Mouse (Mus musculus): ENCODE measurements around the gene Npr3. TPM values are rescaled to one million over a fixed set of nuclear protein-coding genes. Genes with fewer than 3 reads are reported as not detected.

Npr3 gene
- polyA plus RNA-seq (2012; rRNA removed), result 0.57 and 1.2 TPM in 2 replicates

DNA sequence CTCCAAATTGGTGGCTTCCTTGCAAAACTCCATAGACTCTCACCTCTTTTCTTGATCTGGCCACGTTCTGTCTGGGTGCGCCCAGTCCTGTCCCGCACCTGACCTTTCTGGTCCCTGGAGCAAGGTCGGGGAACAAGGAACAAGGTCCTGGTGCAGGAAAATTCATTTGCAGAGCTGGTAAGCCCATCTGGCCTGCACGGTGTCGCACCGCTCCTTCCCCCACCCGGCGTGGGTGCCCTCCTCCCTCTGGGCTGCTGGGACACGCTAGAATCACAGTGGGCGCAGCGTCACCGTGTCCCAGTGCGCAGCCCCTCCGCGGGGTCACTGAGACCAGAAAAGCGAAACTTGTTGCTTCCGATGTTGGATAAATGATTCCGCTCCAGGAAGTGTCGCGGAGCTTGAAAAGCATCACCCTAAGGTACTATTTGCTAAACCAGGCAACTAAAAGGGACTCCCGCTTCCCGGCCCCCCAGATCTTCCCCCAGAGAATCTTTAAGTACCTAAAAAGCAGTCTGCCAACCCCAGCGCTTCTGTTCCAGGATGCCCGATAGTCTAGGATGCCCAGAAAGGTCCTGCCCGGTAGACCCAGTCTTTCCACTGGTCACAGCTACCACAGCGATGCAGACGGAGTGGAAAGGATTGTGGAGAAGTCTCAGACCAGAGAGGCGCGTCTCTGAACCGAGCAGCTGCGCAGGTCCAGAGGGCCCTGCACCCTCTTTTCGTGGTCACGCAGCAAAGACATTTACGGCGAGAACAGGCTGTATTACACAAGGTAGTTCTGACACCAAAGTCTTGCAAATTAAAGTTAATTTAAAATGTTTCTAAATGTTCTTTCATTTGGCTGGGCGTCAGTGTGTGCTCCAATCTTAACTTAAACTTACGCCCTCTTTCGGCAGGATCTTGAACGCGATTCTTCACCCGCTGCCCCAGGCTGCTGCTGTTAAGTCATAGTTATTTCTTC is at the start of gene Npr3:
Npr3 (minus strand) TSS at position 717 of the 961 bp plus-strand sequence.
- H3K27ac ChIP-seq (ENCODE audit: insufficient read depth, low read length), result no peak within 1 kb of the TSS
- H3K27me3 ChIP-seq (ENCODE audit: control insufficient read depth, insufficient read depth, low read length), result peaks cover 6% of the 10 kb centered on the region; the same call in 1 of the 2 replicates

DNA sequence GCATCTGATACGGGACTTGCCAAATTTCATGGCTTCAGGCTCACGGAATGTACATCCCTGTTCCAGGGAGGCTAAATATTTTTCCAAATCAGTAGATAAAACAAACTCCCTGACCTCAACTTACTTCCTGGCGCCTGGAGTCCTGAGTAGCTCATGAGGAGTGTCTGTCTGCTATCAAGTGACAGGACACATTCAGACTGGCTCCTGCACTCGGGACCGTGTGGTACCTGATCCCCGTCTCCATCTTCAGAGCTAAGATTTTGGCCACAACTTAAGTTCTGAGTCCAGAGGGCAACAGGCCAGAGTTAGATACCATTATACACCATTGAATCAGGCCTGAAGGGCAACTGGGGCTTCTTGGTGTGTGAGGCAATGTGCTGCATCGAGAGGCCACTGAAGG is 49.0 kb upstream of the Npr3 start:
- WGBS, result 80% methylated on average over 7 of the region's 7 CpGs
- DNase-seq, result no peak
- Histone ChIP-seq H3K27ac (ENCODE audit: insufficient read depth, low read length) (no peak overlapping the region), H3K27me3 (ENCODE audit: control insufficient read depth, insufficient read depth, low read length) (no peaks in the 10 kb centered on the region), H3K4me3 (replicated peaks; ENCODE audit: insufficient read depth, low read depth, low read length) (no peak overlapping the region), H3K4me1 (ENCODE audit: control insufficient read depth, insufficient read depth, low read length) (no peaks in the 10 kb centered on the region)
- no peak for TF ChIP-seq POLR2A (IDR thresholded peaks at IDR 0.05; ENCODE audit: borderline replicate concordance, insufficient read depth, low read length)

More for the DNA sequence above, at the start of gene Npr3:
- DNase-seq, result no peak
- Histone ChIP-seq H3K4me1 (ENCODE audit: control insufficient read depth, insufficient read depth, low read length) (peaks cover 8% of the 10 kb centered on the region; the same call in 1 of the 2 replicates), H3K4me3 (replicated peaks; ENCODE audit: insufficient read depth, low read depth, low read length) (peak within 1 kb of the TSS; percentile 19)
- under 1% methylated on average over 42 of the region's 42 CpGs for WGBS
- no peak for TF ChIP-seq POLR2A (IDR thresholded peaks at IDR 0.05; ENCODE audit: borderline replicate concordance, insufficient read depth, low read length)
- no peak for TF ChIP-seq CTCF (IDR thresholded peaks at IDR 0.05; ENCODE audit: borderline replicate concordance, insufficient read depth, low read depth, low read length)

DNA sequence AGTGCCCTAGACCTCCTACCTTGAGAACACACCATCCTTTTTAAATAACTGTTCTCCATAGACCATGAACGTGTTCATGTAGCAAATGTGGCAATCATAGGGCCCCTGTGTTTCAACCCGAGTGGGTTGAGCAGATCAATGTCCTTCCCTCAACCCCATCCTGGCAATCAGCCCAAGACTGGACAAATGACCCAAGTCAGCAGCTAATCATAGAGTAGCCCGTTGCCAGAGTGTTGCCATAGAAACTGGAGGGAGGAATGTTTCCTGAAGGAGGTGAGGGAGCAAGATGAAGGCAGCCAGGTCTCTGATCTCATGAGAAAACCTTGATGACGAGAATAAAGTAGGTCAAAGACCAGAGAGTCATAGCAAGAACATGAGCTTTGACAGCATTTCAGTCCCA is 47.1 kb upstream of the Npr3 start:
- Histone ChIP-seq H3K27ac (ENCODE audit: insufficient read depth, low read length) (no peak overlapping the region), H3K27me3 (ENCODE audit: control insufficient read depth, insufficient read depth, low read length) (no peaks in the 10 kb centered on the region), H3K4me1 (ENCODE audit: control insufficient read depth, insufficient read depth, low read length) (no peaks in the 10 kb centered on the region), H3K4me3 (replicated peaks; ENCODE audit: insufficient read depth, low read depth, low read length) (no peak overlapping the region)
- WGBS, result 42% methylated on average over 4 of the region's 4 CpGs
- TF ChIP-seq POLR2A (IDR thresholded peaks at IDR 0.05; ENCODE audit: borderline replicate concordance, insufficient read depth, low read length), result no peak
- TF ChIP-seq CTCF (IDR thresholded peaks at IDR 0.05; ENCODE audit: borderline replicate concordance, insufficient read depth, low read depth, low read length), result no peak
- DNase-seq, result no peak

DNA sequence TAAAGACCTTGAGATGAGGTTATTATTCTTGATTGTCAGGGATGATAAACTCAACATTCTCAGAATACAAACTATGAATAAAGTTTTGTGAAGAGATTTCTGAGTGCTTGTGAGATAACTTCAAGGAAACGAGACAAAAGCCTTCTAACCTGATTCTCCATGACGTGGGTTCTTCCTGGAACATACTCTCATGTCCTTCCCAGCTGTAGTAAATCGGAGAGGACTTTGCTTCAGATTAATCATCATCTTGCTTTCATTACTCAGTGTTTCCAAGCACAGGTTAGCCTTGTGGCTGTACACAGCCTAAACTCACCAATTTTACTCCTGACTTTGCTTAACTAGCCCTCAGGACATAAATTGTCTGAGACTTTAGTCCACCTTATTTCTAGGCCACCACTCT is 45.1 kb upstream of the Npr3 start:
- no peak for TF ChIP-seq POLR2A (IDR thresholded peaks at IDR 0.05; ENCODE audit: borderline replicate concordance, insufficient read depth, low read length)
- TF ChIP-seq CTCF (IDR thresholded peaks at IDR 0.05; ENCODE audit: borderline replicate concordance, insufficient read depth, low read depth, low read length), result no peak
- DNase-seq, result no peak
- H3K27me3 ChIP-seq (ENCODE audit: control insufficient read depth, insufficient read depth, low read length), result no peaks in the 10 kb centered on the region
- no peaks in the 10 kb centered on the region for H3K4me1 ChIP-seq (ENCODE audit: control insufficient read depth, insufficient read depth, low read length)
- no peak overlapping the region for H3K4me3 ChIP-seq (replicated peaks; ENCODE audit: insufficient read depth, low read depth, low read length)
- H3K27ac ChIP-seq (ENCODE audit: insufficient read depth, low read length), result no peak overlapping the region
- WGBS, result 88% methylated on average over 3 of the region's 3 CpGs

DNA sequence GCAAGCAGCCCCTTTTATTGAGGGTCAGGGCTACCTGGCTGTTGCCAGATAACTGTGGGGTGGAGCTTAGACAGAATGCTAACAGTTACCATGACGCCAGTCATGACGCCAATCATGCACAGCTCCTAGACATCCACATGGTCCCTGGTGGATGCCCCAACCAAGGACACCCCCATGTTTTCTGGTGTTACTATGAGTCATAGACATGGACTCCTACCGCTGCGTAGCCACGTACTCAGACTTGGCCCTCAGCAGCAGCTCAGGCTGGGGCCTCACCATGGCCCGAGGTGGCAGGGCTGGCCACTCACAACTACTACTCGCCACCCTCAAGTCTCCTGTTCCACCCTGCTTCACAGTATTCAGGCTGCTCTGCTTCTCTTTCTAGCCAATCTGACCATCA is 44.1 kb upstream of the Npr3 start:
- WGBS, result 92% methylated on average over 7 of the region's 7 CpGs
- no peaks in the 10 kb centered on the region for H3K27me3 ChIP-seq (ENCODE audit: control insufficient read depth, insufficient read depth, low read length)
- H3K27ac ChIP-seq (ENCODE audit: insufficient read depth, low read length), result no peak overlapping the region
- TF ChIP-seq CTCF (IDR thresholded peaks at IDR 0.05; ENCODE audit: borderline replicate concordance, insufficient read depth, low read depth, low read length), result no peak
- TF ChIP-seq POLR2A (IDR thresholded peaks at IDR 0.05; ENCODE audit: borderline replicate concordance, insufficient read depth, low read length), result no peak
- no peak for DNase-seq
- H3K4me3 ChIP-seq (replicated peaks; ENCODE audit: insufficient read depth, low read depth, low read length), result no peak overlapping the region
- no peaks in the 10 kb centered on the region for H3K4me1 ChIP-seq (ENCODE audit: control insufficient read depth, insufficient read depth, low read length)

DNA sequence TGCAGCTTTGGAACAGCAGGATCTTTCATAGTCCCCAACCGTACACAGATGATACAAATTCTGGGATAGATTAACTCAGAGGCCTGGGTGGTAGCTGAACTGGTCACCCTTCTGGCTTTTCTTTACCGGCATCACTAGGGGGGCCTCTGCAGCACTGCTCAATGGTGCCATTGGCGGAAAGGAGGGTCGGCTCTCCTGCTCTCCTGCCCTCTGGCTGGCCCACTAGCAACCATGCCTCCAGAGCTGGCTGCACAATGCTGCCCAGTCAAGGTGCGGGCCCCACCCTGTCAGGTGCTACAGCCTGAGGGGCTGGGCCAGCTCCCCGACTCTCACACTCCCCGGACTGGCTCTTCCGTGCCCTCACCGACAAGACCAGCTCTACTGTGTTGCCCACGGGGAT is 43.1 kb upstream of the Npr3 start:
- no peaks in the 10 kb centered on the region for H3K4me1 ChIP-seq (ENCODE audit: control insufficient read depth, insufficient read depth, low read length)
- H3K27ac ChIP-seq (ENCODE audit: insufficient read depth, low read length), result no peak overlapping the region
- TF ChIP-seq POLR2A (IDR thresholded peaks at IDR 0.05; ENCODE audit: borderline replicate concordance, insufficient read depth, low read length) (no peak), CTCF (IDR thresholded peaks at IDR 0.05; ENCODE audit: borderline replicate concordance, insufficient read depth, low read depth, low read length) (no peak)
- H3K4me3 ChIP-seq (replicated peaks; ENCODE audit: insufficient read depth, low read depth, low read length), result no peak overlapping the region
- no peak for DNase-seq
- 91% methylated on average over 10 of the region's 10 CpGs for WGBS
- no peaks in the 10 kb centered on the region for H3K27me3 ChIP-seq (ENCODE audit: control insufficient read depth, insufficient read depth, low read length)

DNA sequence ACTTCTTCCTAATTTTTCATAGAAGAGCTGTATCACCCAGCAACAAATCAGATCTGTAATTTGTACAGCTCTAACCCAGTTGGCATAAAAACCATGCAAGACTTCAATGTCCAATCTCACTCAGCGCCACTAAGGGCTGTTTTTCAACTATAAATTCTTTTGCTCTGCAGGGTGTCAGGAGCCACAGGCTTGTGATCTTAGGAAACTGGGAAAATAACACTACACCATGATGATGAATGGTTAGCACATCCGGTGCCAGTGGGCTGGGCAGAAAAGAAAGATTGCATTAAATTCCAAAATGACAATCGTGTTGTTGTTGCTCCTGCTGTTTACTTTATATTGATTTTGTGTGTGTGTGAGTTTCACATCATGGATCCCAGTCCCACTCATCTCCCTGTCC is 42.4 kb upstream of the Npr3 start:
- Histone ChIP-seq H3K27ac (ENCODE audit: insufficient read depth, low read length) (no peak overlapping the region), H3K4me3 (replicated peaks; ENCODE audit: insufficient read depth, low read depth, low read length) (no peak overlapping the region), H3K27me3 (ENCODE audit: control insufficient read depth, insufficient read depth, low read length) (no peaks in the 10 kb centered on the region), H3K4me1 (ENCODE audit: control insufficient read depth, insufficient read depth, low read length) (no peaks in the 10 kb centered on the region)
- WGBS, result 86% methylated on average over 3 of the region's 3 CpGs
- no peak for DNase-seq
- TF ChIP-seq POLR2A (IDR thresholded peaks at IDR 0.05; ENCODE audit: borderline replicate concordance, insufficient read depth, low read length) (no peak), CTCF (IDR thresholded peaks at IDR 0.05; ENCODE audit: borderline replicate concordance, insufficient read depth, low read depth, low read length) (no peak)

DNA sequence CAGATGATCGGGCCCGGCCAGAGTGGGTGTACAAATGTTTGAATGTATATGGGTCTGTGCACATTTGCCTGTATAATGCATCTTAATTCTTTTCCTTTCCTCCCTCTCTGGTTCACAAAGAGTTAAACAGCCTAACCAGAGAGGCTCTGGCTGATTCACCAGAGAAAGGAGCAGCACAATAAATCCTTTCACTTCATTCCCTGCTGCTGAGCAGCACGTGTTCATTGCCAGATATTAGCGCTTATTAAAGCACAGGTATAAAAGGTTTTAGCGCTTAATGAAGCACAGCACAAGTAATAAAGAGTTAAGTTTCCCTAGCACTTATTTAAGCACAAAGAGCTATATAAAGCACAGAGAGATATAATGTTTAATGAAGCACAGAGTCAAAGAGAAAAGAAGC is 33.8 kb upstream of the Npr3 start:
- H3K4me1 ChIP-seq (ENCODE audit: control insufficient read depth, insufficient read depth, low read length), result no peaks in the 10 kb centered on the region
- no peak for TF ChIP-seq POLR2A (IDR thresholded peaks at IDR 0.05; ENCODE audit: borderline replicate concordance, insufficient read depth, low read length)
- no peak for TF ChIP-seq CTCF (IDR thresholded peaks at IDR 0.05; ENCODE audit: borderline replicate concordance, insufficient read depth, low read depth, low read length)
- 47% methylated on average over 5 of the region's 5 CpGs for WGBS
- H3K27ac ChIP-seq (ENCODE audit: insufficient read depth, low read length), result no peak overlapping the region
- DNase-seq, result no peak
- no peaks in the 10 kb centered on the region for H3K27me3 ChIP-seq (ENCODE audit: control insufficient read depth, insufficient read depth, low read length)
- no peak overlapping the region for H3K4me3 ChIP-seq (replicated peaks; ENCODE audit: insufficient read depth, low read depth, low read length)
